Mouse (Mus musculus) frontal cortex, postnatal 36 days (tissue): Measurements from ENCODE around the gene Tuba3a.

Experiments used
- DNase-seq, 2 experiments: peaks; one replicate each; pipeline ENCODE4 v3.0.0; 2022; ENCODE audit warnings: low spot score in 2 of 2

The Tuba3a gene

DNA sequence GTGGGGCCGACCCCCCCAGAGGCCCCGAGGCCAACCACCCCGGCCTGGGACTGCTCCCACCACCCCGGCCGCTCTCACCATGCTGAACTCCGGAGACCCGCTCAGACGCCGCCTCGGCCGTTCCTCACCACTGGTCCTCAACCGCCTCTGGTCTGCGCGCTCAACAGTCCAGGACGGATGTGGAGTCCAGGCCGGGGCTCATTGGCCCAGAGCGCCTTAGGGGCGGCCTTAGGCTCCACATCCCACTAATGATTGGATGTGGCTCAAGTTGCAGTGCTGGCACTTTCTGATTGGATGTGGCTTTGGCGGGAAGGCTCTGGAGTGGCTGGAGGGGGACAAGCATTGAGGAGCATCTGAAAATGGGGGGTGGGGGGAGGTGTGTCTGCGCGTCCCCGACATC, at the start of gene Tuba3a:
Gene Tuba3a, minus strand, starts transcription at position 153 of the 400 bp plus-strand sequence.
- DNase-seq = no peak

DNA sequence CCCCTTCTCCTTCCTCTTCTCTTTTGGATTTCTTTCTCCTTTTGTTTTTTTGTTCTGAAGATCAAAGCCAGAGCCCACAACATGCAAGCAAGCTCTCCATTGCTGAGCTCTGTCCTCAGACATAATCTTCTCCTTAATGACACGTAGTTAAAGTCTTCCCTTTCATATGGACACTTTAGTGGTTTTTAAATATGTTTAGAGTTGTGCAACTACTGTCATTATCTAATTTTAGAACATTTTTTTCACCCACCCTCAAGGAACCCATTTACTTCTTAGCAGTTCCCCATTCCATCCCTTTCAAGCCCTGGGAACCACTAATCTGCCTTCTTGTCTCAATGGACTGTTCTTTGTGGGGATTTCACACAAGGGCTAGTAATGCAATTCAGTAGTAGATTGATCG, 48.5 kb upstream of the Tuba3a start:
- DNase-seq = no peak

DNA sequence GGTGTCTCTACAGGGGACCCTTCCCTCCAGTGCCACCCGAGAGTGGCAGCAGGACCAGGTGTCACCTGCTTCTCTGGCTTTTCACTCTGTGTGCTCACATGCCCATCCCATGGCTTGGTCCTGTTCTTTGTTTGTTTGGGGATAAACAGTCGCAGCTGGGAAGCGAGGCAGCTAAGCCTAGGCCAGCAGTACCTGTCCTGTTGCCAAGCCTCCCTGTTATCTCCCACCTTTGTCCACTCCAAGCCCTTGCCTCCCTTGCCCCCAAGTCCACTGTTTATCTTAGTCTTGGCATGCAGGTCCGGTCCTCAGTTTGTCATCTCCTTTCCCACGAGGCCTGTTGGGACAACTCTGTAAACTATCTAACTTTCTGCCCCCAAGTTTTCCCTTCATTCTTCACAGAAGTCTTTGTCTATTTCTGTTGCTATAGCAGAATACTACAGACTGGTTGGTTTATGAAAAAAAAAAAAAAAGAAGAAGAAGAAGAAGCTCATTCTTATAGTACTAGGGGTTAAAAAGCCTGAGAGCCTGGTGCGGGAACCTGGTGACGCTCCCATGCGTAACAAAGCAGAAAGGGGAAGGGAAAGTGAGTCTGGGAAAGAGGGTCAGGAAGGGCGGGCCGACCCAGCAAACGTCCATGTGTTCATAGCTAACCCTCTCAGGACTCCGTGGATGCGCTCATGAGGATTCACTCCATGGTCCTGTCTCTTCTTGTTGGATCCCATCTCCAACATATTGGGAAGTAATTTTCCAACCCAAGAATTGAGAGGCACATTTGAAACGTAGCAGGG, 47.5 kb upstream of the Tuba3a start:
- DNase-seq = no peak

DNA sequence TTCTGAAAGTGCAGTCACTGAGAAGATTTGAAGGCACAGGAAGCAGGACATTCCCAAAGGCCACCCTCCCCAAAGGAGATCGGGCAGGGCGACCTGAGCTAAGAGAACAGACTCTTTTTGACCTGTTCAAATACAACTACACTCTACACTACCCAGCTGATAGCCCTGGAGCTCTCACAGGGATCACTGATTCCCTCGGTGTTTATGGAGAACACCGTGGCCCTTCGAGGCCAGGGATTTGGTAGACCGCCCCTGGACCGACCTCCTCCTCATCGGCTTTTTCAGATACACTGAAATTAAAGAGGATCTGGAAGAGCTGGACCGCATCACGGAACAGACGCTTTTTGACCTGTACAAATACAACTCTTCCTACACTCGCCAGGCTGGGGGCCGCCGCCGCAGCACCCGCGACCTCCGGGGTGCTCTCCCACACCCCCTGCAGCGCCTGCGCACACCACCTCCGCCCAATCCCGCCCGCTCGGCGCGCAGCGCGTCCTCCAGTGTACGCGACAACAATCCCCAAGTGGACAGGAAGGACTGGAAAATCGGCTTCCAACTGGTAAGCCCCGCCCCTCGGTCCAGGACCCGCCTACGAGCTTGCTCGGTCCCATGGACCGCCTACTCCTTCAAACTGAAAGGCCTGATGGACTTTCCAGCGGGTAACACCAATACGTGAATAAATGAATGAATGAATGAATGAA, 44.9 kb upstream of the Tuba3a start:
- peak; percentile 57 to 62 for DNase-seq

DNA sequence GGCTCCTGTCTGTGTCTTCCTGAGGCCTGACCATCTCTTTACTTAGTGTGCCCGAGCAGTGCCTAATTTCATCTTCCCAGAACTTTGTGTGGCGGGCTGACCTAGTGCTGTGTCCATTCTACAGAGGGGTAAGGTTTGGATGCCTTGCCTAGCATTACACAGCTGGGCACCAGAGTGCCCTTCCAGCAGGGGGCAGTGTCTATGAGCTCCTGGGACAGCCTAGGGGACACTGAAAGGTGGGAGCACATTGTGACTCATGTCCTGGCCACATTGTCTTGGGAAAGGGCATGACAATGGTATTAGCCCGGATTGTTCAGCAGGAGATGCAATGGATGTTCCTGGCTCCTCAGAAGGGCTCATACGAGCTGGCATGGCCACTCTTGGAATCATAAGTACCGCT, 42.4 kb upstream of the Tuba3a start:
- DNase-seq = no peak

DNA sequence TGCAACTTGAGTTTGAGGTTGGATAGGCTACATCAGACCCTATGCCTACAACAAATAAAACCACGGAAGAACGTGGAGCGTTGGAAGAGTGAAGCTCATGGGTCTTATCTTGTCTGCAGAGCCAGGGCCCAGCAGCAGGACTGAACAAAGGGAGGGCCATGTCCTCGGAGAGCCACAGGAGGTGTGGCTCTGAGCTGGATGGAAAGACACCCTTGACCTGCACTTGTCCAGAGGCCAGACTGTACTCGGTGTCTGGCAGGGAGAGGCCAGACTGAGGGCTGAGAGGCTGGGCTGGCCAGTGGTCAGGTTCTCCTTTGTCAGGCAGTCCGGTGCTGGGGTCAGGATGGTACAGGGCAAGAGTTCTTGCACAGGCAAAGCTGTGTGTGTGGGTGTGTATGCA, 39.5 kb upstream of the Tuba3a start:
- no peak for DNase-seq

DNA sequence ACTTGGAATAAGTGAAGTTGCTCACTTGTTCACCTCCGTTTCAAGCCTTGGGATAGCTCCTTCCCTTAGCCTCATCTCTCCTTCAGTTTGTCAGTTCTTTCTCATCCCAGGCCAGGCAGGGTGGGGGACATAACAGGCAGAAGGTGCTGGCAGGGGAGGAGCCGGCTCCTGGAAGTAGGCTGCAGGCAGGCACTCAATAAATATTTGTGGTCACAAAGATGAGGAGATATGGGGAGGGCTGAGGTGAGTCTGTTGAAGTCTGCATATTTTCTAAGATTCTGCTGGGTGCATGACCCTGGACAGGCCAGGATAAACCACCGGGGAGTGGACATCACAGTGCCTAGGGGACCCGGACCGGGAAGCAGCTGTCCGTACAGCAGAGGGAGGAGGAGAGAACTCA, 37.7 kb upstream of the Tuba3a start:
- no peak for DNase-seq

DNA sequence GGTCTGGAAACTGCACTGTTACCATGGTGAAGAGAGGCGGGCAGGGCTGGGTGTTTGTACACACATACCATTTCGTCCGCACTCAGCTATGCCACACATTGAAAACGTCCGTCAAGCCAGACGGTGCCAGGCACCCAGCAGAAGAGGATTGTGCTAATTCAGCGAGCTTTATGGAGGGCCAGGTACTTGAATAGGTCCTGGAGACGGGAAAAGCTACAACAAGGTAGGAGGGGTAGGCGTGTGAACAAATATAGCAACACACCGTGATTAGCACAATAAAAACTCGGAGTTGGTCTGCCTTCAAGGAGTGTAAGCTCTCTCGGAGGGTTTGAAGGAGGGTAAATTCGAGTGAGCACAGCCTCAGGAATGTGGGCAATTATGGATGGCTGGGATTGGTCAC, 37.0 kb upstream of the Tuba3a start:
- no peak for DNase-seq

DNA sequence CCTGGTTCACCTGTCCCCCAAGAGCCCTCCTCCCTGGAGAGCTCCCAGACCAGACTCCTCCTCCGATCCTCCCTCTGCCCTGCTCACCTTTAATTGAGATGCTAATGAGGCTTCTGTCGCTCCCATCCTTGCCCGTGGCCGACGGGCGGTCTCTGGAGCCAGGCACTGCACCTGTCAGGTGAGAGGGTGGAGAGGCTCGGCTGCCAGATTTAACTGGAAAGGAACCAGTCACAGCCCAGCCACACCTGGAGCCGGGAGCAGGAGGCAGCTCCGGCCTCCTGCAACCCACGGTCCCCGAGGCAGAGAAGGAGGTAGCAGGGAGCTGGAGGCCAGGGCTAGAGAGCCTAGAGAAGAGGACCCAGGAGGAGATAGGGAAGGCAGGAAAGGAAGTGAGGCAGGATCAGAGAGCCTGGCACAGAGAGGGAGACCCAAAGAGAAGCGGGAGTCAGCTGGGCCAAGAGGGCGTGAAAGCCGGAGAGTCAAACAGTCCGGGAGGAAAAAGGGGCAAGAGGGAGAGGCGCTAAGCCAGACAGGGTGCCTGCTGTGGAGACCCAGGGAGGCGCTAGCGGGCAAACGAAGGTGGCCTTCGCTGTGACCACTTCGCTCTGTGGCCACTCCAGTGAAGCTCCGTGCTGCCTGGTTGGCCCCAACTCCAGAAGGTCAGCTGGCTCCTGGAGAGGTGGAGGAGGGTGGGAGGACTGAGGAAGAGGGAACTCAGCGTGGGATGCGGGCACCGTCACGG, 35.4 kb upstream of the Tuba3a start:
- DNase-seq = no peak

DNA sequence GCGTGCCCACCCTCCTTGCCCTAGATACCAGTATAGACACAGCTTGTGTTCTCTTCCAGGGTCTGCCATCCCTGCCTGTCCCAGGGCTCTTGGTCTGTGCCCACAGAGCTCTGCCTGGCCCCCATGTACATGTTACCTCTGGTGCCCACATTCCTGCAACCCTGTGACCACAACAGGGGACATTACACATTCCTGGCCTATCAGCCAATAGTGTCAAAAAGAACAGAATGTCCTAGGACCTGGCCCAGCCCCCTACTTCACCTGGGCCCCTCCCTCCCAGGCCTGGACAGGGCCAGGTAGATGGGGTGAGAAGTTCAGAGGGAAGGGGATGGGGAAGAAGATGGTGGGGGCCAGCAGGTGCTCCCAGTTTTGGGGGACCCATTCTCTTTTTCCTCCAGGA, 34.5 kb upstream of the Tuba3a start, which contains the start of gene Scnn1a:
Gene Scnn1a, plus strand, starts transcription at position 337 of the 400 bp plus-strand sequence.
- DNase-seq = no peak

DNA sequence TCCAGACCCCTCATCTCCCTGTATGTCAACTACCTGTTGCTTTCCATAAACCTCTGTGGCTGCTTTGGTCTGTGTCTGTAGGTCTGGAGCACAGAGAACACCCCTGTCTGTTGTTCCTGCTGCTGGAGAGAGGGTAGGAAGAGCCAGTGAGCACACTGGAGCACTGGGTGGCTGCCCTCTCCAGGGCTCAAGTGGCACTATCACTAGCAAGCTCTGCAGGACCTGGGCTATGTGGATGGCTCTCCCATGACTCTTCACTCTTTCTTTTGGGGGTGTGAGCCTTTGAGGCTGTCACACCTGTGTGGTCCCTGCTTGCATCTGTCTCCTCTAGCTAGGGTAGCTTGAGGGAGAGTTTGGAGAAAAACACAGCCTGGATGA, 34.1 kb upstream of the Tuba3a start:
- no peak for DNase-seq

DNA sequence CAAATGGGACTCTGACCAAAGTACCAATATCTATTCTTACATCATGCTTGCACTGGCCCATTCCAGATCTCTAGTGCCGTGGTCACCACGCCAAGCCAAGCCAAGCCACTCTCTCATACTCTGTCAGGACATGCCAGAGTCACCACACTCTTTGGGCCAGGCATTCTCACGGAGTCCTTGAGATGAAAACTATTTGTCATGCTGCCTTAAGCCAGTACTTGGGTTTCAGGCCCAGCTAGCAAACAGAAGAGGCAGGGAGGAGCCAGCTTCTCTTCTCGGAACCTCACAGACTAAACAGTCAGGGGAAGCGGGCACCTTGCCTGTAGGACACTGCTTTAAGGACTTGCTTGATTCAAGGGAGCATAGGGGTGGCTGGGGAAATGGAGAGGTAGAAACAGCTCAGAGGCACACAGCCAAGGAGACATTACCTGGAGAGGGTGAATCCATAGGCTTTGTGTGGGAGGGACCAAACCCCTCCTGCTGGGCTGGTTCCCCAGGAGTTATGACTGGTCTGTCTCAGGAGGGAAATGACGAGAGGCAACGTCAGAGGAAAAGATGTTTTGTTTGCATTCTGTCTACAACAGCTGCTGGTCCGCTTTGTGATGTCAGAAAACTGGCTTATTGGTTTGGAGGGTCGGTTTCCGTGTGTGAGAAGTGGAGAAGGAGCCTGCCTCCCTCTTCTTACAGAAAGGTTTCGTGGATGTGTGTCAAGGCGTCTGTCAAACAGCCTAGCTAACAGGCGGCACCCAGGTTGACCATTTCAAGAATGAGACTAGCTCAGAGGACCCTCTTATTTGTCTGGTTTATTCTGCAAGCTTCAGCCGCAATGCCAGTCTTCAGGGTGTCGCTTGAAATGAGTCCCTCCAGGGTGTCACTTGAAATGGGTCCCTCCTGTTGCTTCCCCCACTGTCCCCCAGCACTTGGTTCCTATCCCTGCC, 33.4 kb upstream of the Tuba3a start:
- DNase-seq = no peak

DNA sequence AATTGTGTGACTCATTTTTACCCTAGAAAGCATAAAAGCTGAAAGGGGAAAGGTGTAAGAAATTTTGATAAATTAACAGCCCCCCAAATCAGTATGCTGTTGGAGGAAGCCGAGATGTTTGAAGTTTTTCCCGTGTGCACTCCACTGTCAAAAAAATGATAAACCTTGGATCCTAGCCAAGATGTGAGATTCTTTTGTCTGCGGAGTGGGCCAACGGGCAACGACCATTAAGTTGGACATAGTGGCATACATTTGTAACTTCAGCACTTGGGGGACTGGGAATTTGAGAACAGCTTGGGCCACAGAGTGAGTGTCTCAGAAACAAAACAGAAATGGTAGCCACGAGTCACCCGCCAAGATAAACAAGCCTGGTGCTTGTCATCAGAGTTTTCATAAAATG, 31.2 kb upstream of the Tuba3a start:
- DNase-seq = no peak

DNA sequence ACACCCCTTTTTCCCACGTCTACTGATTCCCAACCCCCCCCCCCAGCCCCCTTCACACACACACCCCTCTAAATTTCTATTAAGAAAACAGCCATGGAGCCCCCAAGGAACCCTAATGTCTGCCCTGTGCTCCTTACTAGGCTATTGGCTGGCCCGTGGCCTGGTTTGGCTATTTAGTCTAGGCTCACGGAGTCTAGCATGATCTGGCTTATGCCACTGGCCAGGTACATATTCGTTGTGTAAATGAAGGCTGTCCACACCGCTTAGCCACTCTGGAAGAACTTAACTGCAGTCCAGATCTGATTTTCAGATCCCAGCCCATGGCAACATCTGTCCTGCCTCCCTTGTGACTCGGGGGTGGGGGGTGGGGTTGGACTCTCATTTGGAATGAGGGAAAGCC, 28.9 kb upstream of the Tuba3a start:
- no peak for DNase-seq

DNA sequence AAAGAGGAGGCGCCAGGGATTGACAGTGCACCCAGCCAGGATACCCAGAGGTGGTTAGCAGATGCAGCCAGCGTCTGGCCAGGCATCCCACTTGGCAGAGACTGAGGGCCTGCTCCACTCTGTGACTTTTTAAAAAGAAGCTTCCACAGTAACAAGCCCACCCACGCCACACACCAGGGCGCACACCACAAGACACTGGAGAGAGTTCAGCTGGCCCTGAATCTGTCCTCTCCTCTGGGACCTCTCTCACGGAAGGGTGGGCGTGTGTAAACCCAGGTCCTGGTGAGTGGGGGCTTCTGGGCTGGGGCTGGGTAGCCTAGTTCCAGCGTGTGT, 28.4 kb upstream of the Tuba3a start:
- DNase-seq = no peak

DNA sequence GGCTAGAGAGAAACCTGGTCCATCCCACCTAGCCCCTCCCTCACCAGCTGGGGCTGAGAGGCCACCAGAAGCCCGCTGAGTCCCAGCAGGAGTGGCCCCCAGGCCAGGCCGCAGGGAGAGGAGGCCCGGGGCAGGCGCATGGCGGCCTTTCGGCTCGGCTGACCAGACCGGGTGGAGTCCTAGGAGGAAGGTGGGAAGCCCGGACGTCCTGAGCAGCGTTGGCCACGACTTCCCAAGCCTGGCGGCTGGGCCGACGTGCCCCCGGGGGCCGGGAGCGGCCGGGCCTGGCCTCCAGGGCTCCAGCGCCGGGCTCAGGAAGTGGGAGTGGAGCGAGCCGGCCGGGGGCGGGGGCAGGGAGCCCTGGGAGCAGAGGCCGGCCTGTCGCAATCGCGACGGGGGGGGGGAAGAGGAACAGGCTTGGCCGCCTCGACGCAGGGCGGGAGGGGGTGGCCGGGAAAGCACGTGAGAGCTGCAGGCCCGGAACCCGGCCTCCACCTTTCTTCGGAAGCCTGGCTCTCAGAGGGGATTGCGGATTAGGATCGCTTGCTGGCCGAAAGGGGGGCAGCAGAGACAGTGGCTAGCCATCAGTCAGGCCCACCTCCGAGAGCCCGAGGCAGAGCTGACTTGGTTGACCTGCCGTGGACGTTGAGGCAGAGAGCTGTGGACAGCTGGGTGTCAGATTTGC, 27.8 kb upstream of the Tuba3a start, which contains the start of gene Ltbr:
Gene Ltbr, minus strand, starts transcription at position 340 of the 685 bp plus-strand sequence.
- DNase-seq = peak in 1 of 2 experiments; percentile 17

DNA sequence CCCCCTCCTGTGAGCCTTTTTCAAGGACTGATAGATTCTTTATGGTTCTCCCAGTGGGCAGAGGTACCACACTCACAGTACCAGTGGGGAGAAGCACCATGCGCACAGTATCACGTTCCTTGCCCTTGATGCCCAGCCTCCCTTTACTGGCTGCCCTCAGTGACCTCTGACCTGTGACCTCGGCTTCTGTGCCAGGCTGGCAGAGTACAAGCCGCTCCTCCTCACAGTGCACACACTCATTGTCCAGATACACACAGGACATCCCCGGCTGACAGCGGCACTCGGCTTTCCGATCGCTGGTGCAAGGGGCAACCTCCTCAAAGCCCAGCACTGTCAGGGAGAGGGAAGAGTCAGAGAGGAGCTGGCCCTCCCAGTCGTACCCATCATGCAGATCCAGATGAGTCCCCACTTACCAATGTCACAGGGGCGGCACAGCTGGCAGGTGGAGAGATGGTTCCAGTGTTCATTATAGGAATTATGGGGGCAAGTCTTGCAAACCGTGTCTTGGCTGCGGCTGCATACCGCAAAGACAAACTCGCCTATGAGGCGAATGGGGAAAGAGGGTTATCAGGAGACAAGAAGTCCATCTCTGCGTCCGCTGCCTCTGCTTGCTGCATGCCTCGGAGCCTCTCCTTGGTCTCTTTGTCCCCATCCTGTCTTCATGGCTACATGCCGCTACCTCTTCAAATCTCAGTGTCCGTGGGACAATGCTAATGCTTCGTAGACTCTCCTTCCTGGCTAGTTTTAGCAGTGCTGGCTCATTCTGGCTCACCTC, 26.9 kb upstream of the Tuba3a start:
- no peak for DNase-seq

DNA sequence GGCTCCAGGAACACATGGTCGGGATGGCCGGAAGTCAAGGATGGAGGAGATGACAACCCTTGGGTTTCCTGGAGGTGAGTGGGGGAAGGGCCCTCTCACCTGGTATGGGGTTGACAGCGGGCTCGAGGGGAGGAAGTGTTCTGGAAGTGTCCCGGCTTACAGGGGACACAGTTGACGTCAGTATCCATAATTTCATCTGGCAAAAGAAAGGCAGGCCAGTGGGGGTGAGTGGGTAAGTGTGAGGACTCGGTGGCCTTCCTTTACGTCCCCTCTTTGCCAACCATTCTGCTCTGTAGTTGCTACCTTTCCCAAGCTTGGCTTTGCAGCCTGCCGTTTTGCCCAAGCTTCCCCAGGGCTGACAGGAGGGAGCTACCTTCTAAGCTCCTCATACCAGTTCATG, 26.3 kb upstream of the Tuba3a start:
- no peak for DNase-seq

DNA sequence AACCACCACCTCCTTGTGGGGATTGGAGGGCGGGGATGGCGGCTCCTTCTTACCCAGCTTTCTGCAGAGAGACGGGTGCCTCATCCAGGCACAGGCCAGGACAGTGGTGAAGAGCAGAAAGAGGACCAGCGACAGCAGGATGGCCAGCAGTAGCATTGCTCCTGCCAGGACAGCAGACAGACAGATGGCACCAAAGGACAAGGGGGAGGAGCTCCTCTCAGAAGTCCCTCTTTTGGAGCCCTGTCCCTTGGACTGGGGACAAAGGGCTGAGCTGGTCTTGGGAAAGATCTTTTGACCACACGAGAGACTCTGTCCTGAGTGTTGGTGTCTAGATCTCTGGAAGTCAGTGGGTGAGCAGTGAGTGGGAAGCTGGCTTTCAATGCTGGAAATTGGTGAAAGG, 23.6 kb upstream of the Tuba3a start:
- DNase-seq = no peak

DNA sequence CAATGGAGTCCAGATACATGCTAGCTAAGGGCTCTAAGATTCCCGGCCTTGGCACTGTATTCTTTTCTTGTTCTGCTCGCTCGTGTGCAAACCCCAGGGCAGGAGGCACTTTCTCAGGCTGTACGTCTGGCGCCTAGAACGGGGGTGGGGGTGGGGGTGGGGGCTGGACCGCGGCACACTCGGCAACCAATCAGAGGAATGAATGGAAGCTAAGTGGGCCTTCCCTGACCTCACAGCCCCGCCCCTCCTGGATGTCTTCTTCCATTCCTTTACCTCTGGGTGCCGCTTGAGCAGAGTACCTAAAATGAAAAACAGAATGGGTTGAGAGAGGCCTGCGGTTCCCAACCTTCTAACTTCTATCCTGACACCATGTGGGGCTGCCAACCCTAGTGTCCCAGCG, 23.1 kb upstream of the Tuba3a start:
- DNase-seq = no peak
